Mouse (Mus musculus) E14TG2a.4 (cell line): Measurements from ENCODE around the gene Grm4.

ENCODE experiments used
- CTCF ChIP-seq: conservative IDR thresholded peaks from 2 replicates; pipeline ENCODE4 v1.5.1; 2014; ENCODE audit warnings: low read length
- NANOG ChIP-seq: IDR thresholded peaks from 2 replicates; pipeline ENCODE4 v1.6.1; 2014; ENCODE audit warnings: borderline replicate concordance, low read length, mixed read lengths

DNA sequence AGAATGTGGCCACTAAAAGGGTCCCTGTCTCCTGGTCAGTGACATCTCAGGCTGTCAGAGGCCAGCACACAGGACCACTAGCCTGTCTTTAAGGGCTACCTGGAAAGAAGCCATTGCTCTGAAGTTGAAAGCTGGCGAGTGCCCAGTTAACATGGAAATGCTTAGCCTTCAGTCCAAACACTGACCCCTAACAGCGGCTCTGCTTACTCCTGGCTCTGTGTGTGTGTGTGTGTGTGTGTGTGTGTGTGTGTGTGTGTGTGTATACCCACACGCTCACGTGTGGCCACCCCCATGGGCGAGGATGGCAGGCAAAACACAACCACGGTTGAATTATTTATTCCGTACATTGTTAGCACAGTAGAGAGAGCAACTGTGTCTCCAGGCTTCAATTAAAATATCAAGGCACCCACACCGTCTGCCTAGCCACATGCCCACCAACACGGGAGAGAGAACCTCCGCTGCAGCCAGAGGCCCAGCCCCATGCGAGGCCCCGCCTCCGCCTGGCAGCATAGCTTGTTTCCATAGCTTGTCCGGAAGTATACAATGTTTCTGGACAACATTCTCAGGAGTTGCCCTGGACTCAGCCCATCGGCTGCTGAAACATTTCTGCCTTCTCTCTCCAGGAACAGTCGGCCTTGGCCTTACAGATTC lies 32.9 kb downstream of the Grm4 start:
- no peak for TF ChIP-seq CTCF
- no peak for TF ChIP-seq NANOG
